Mouse (Mus musculus): ENCODE results near the gene Rbm8a.

GRCm38 (mm10) chr3:96606618-96607017 is 23.1 kb upstream of the Rbm8a start:
- TF ChIP-seq CTCF (IDR thresholded peaks at IDR 0.05; ENCODE audit: insufficient read depth, low read length) (no peak), POLR2A (IDR thresholded peaks at IDR 0.05; ENCODE audit: borderline replicate concordance, extremely low read depth, low read depth, low read length) (no peak)
